Mouse (Mus musculus) kidney, embryonic 14.5 days (tissue): ENCODE measurements around the gene Washc2. TPM values are rescaled to one million over a fixed set of nuclear protein-coding genes. Genes with fewer than 3 reads are reported as not detected.

Source experiments
- polyA plus RNA-seq: library from polyadenylated mRNA; unstranded; fragments of >200 nt; fragmentation: Nextera tagmentation; extraction: Ambion mirVana; gene quantifications from 2 replicates; pipeline ENCODE4 v1.2.1, GENCODE M21; 2014

Gene Washc2
- polyA plus RNA-seq, 1 experiment from 2014 or later, result 58.6 TPM

Other genes starting within 250 kb of the Washc2 start
- gene Plxnd1, start 213.0 kb upstream of the Washc2 start, polyA plus RNA-seq, result 58.3 and 62.7 TPM in 2 replicates
- 14.1 and 17.6 TPM in 2 replicates for gene Tmcc1, start 14.6 kb upstream of the Washc2 start, polyA plus RNA-seq
- 5.9 and 8.3 TPM in 2 replicates for gene Zfand4, start 56.2 kb downstream of the Washc2 start, polyA plus RNA-seq
- gene March8, start 130.0 kb downstream of the Washc2 start, polyA plus RNA-seq, result 28.6 and 40.0 TPM in 2 replicates